Mouse (Mus musculus) CD8-positive naive resting alpha-beta T cell, adult 57 days (primary cell): ENCODE results near the gene Map3k12. TPM values are rescaled to one million over a fixed set of nuclear protein-coding genes. Genes with fewer than 3 reads are reported as not detected.

Source experiments
- total RNA-seq: library from RNA; stranded (reverse); gene quantifications from one replicate; pipeline ENCODE4 v1.2.4, GENCODE M21; 2023

The Map3k12 gene
- total RNA-seq: 5.2 TPM

DNA sequence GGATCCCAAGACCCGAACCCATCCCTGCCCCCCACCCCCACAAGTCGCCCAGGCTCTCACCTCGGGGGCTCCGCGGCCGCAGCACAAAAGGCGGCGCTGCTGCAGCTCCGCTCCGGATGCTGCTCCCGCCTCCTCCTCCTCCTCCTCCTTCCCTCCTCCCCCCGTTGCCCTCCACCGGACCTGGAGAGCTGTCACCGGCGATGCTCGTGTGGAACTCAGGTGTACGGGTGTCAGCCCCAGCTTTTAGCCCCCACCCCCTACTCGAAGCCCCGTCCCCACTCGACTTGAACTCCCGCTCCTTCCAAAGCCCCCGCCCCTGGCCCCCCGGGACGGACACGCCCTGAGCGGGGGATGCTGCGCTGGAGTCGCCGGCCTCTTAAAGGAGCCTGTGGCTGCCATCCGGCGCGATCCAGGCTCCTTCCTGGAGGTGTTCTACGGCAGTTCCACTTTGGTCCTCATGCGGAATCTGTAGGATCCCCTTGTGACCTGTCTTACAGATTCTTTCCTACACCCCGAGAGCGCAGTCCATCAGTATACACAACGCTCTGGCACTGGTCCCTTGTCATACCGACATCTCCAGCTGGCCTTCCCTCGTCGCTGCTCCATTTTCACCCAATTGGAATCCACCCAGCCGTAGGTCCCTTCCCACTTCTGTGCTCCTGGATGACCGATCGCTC, at the start of gene Map3k12:
Map3k12 (minus strand) TSS at position 337 of the 677 bp plus-strand sequence.

DNA sequence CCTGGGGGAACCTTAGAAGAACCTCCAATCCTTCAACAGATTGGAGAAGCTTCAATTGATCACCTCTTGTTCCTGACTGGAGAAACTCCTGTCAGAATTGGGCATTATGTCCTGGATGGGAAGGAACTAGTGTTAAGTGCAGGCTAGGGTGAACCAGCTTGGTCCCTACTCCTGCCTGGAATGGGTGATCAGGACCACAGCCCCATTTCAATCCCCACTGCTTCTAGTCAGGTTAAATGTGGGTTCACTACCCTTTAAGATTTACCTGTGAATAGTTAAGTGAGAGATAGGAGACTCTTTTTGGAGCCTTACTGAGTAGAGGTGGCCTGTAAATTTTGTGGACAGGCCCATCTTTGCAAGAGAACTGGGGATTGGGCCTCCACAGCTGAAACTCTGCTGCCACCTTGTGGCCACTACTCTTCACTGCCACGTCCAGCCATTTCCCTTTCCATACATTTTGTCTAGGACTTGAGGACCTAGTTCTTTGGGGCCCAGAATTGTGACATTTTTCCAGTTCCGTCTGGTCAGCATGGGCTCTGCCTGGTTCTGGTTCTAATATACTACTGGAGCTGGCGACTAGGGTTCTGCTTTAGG, 8.1 kb upstream of the Map3k12 start, which contains the start of gene Npff:
Npff (minus strand) TSS at position 51 of the 594 bp plus-strand sequence.

DNA sequence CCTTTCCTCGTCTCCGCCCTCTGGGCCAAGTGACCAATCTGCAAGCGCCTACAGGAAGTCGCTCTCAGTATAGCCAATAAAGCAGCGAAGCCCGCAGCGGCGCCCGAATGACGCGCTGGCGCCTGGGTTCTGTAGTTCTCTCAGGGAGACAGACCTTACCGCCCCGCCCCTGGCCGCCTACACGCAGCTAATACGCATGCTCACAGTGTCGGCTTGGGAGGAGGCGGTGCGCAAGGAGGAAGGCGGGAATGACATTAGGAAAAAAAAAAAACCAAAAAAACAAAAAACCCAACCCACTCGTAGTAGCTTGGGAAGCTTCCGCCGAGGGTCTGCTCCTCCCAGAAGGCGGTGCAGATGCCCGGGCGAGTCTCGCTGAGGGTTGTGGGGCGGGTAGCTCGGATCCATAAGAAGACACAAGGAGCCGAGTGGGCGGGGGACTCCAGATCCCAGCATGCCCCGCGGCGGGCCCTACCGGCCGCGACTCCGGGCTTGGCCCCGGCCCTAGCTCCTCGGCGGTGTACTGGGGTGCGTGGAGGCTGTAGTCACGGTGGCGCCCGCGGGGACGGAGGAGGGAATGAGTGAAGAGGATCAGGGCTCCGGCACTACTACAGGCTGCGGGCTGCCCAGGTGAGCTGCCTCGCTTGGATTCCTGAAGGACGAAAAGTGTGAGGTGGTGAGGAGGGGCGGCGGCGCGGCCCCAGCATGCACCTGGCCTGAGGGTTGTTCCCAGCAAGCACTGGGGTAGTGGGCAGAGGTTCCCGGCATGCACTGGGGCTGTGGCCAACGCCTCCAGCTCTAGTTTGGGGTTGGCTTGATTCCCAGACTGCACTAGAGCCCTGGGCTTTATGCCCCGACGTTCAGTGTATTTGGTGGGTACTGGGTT, 1.4 kb upstream of the Map3k12 start, which contains the start of gene Tarbp2:
Tarbp2 (plus strand) TSS at position 217 of the 883 bp plus-strand sequence.

DNA sequence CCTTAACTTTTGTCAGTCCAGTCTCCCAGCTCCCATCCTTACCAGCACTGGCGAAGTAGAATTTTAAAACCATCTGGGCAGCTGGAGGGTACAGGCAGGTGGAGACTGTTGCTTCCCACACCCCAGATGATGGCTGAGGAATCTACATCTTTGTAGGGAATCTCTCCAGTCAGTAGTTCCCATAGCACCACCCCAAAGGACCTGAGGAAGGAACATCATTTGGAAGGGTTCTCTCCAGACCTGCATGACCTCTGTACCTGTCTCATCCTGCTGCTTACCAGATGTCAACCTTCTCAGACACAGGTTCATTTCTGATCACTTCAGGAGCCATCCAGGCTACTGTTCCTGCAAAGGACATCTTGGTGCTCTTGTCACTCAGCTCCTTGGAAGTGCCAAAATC, 13.4 kb downstream of the Map3k12 start, which contains the start of gene Gm10337:
Gm10337 (plus strand) TSS at position 276 of the 400 bp plus-strand sequence.

DNA sequence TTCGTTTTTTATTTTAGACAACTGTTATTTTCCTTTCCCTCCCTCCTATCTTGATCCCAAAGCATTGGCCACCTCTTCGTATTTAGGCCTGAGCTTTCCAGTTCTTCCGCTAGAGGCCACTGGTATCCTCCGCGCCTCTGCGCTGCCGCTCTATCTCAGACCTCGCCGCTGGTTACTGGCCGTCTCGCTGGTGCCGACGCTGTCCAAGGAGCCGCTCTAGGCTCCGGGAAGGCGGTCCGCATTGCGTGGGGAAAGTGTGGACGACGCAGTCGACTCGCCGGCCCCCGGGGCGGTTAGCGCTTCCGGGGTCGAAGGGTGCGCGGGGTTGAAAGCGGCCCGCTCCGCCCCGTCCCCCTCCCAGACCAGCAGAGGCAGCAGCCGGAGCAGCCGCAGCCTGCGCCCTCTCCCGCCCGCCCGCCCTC, 46.7 kb downstream of the Map3k12 start, which contains the start of gene Pcbp2:
Pcbp2 (plus strand) TSS at position 357 of the 422 bp plus-strand sequence.

DNA sequence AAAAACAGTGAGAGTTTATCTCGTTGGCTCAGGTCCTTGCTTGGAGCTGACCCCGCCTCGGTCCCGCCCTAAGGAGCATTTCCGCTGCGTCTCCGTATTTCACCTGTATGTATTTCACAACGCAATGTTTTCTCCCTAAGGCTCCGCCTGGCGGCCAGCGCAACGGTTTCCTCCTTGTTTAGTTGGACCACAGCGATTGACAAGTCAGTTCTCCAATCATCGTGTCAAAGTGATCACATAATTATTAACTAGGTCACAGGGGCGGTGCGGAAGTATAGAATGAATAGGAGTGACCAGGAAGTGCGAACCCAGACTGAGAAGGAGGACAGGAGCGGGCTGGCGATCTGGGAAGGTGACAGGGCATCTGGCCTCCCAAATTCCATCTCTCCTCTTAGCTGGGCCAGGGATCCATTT, 58.0 kb downstream of the Map3k12 start, which contains the start of gene Prr13:
Prr13 (plus strand) TSS at position 125 of the 414 bp plus-strand sequence.

Other genes with a start within 250 kb of the Map3k12 start
- not detected for gene Gm9918, start 246.5 kb downstream of the Map3k12 start, total RNA-seq
- 27.1 TPM for gene Mfsd5, start 237.6 kb downstream of the Map3k12 start, total RNA-seq
- gene Espl1, start 220.8 kb downstream of the Map3k12 start, total RNA-seq: 2.3 TPM
- gene Pfdn5, start 190.9 kb downstream of the Map3k12 start, total RNA-seq: 504 TPM
- gene Myg1, start 185.4 kb downstream of the Map3k12 start, total RNA-seq: 63.5 TPM
- 59.4 TPM for gene Aaas, start 166.3 kb downstream of the Map3k12 start, total RNA-seq
- gene Sp7, start 149.9 kb downstream of the Map3k12 start, total RNA-seq: not detected
- gene Sp1, start 110.9 kb downstream of the Map3k12 start, total RNA-seq: 147 TPM
- gene Amhr2, start 71.7 kb downstream of the Map3k12 start, total RNA-seq: 0.34 TPM
- gene Prr13, start 58.0 kb downstream of the Map3k12 start, total RNA-seq: 36.6 TPM
- gene Pcbp2, start 46.5 kb downstream of the Map3k12 start, total RNA-seq: 793 TPM
- gene Gm10337, start 13.3 kb downstream of the Map3k12 start, total RNA-seq: 32.0 TPM
- gene Tarbp2, start 1.1 kb upstream of the Map3k12 start, total RNA-seq: 54.4 TPM
- 16.7 TPM for gene Npff, start 7.9 kb upstream of the Map3k12 start, total RNA-seq
- 1.7 TPM for gene Gm28047, start 108.0 kb upstream of the Map3k12 start, total RNA-seq
- gene Atf7, start 108.4 kb upstream of the Map3k12 start, total RNA-seq: 114 TPM
- 8.5 TPM for gene Atp5g2, start 155.3 kb upstream of the Map3k12 start, total RNA-seq
- gene Calcoco1, start 205.1 kb upstream of the Map3k12 start, total RNA-seq: 50.7 TPM